Mouse (Mus musculus): ENCODE measurements around the gene Tspan9.

- TF ChIP-seq EP300 (IDR thresholded peaks at IDR 0.05; ENCODE audit: low read depth) (no peak), CTCF (IDR thresholded peaks at IDR 0.05; ENCODE audit: low read depth) (no peak)
Measured at GRCm38 (mm10) chr6:128137855-128138254, 5.5 kb downstream of the Tspan9 start.
